Mouse (Mus musculus): ENCODE data around the gene Nr2f2.
A peak's percentile ranks its signal among the peaks of the same experiment; 100 is the strongest.

Nr2f2 gene

DNA sequence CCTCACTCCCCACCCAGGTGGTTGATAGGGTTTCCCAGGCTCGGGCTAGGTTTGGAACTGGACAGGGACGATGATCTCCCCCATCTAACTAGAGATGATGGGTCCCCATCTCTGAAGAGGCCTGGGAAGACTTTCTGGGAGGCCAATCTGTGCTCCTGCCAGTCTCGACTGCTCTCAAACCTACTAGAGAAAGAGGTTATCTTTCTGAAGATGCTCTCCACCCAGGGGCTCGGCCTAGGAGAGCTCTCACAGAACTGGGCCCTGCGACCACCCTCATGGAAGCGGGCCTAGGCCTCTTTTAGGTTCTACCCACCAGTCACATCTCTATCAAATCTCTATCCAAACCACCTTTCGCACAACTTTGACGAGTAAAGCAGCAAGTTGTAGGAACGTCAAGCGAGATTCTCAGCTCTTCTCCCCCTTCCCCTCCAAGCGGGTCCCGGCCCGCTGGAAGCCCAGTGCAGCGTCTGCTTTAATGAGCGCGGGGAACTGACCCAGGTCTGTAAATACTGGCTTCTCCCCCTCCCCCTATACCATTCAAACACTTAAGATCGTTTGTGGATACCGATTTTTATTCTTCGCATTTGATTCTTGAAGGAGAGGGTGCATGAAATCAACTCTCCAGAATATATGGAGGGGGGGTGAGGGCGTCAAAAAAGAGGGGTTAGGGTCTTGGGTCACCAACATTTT lies 16.4 kb downstream of the Nr2f2 start:
- DNase-seq = no peak

DNA sequence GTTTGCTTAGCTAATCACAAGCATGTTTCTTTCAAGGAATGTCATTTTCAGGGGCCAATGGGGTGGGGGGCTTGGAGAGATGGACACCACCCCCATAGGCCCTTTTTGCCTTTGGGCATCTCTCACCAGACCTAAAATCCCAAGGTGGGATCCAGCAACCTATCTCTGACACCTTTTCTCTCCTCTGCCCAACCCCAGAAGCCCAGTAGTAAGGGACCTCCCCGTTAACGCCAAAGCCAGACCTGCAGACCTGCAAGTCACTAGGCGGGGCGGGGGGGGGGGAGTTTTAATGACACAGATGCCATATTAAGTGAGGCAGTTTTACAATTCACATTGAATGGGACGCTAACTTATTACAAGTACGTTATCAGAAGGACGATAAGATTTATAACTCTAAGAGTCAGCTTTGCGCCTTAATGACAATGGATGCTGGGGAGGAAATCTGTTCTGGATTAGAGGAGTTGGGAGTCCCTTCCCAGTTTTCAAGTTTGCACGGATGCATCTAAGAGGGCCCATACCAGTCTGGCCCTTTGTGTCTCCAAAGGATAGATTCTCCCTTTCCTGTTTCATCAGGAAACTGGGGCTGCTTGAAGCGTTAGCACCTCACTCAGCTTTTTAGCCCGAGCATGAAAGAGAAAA lies 17.4 kb downstream of the Nr2f2 start:
- no peak for DNase-seq

DNA sequence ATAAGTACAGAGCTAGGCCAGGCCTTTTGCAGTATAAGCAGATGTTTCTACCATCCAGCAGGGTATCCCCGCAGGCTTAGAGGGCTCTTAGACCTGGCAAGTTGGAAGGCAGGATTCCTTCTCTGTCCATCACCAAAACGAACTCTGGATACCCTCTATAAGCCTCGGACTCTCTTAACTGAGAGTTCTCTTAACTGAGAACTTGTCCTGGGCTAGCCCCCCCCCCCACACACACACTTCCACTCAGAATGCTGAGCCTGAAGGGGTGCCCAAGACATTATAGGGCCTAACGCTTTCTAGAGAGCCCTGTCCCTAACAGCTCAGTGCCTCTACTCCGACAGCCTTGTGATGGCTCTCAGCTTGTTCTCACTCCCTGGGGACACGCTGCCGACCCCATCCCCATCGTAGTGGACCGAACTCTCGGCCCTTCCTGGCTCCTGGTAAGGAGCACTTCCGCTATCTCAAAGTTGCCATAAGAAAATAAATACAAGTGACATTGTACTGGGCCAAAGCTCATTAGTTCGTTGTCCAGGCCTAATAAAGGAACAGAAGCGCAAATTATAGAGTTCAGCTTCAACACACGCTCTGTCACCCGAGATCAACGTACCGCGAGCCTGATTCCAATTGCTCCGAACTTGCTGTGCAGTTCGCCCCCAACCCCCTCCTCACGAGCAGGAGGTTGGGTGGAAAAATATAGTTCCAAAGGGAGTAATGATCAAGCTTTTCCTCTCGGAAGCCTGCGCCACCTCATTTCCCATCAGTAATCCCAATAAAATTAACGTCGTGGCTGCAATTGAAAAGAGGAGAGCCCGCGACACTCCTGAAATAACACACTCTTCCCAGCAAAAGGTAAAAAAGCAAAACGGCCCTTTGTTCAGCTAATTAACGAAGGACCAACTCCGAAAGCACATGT lies 18.2 kb downstream of the Nr2f2 start:
- no peak for DNase-seq

DNA sequence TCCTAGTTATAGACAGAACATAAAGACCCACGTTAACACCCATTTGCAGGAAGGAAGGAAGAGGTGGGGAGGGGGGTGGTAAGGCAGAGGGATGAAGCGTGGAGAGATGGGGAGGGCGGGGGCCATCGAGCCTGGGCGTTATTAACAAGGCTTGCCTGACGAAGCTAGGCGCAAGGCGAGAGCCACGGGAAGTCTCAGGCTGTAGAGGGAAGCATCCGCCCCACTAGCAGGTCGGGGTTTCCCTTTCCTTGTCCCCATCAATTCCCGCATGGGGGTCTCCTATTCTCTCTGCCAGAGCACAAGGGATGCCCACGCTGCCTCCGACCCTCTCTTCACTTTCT lies 18.9 kb downstream of the Nr2f2 start:
- DNase-seq = no peak

DNA sequence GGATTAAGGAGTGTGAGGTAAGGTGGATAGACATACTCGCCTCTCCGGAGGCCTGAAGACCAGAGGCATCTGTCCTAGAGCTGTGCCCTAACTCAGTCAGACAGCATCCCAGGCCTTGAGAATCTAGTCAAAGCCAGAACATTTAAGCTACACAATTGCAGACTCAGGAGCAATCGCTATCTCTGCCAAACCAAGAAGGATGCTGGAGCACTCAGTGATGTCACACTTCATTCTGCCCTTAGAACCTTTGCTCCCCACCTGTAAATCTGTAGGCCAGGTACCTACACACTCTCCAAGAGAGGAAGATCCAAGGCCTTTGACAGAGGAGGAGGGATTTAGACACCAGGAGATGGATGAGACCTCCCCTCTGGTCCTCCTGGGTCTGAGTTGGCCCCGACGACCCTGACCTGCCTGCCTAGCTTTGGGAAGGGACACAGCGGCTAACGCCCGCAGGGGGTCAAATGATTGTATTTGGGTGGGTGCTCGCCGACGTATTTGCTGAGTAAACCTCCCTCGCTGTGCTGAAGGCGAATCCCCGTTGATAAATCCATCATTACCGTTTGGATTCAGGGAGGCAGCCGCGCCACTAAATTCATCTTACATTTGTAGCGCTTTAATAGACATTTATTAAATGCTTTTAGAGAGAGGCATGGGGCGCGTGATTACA lies 19.5 kb downstream of the Nr2f2 start:
- DNase-seq = no peak

DNA sequence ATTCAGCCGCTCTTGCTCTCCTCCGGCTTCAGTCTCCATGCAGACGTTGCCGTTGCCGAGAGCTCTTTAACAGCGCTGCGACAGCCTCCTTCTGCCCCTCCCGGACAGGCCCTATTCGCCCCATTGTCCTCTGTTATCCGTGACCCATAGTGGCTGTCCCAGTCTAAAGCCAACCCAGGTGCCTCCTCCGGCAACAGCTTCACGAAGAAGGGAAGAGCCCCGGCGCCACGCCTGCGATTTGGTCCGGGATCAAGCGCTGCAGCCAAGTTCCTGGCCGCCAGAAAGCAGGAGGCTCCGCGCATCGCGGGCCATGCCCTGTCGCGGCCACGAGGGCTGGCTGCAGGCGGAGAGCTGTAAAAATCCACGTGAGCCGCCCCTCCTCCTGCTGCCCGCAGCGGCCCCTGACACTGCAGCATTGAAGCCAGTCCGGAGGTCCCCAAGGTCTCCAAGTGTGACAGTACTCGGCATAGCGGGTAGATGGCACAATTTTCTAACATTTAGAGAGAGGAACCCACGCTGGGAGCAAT lies 20.5 kb downstream of the Nr2f2 start:
- DNase-seq = peak; percentile 39

DNA sequence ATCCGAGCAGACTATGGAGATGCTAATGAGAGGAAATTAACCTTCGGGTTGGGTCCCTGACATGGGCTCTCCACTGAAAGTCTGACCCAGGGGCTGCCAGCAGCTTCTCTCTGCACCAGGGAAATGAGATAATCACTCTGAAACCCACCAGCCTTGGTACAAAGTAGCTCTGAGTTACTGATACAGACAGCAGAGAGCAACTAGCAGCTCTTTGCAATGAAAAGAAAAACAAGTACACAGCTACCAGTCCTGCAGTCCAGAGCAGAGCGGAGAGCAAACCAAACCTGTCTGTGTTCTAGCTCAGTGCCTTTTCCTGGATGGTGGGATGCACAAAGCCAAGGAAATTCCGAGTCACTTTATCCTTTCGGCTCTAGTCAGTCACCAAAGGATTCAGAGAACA lies 23.1 kb downstream of the Nr2f2 start:
- no peak for DNase-seq

DNA sequence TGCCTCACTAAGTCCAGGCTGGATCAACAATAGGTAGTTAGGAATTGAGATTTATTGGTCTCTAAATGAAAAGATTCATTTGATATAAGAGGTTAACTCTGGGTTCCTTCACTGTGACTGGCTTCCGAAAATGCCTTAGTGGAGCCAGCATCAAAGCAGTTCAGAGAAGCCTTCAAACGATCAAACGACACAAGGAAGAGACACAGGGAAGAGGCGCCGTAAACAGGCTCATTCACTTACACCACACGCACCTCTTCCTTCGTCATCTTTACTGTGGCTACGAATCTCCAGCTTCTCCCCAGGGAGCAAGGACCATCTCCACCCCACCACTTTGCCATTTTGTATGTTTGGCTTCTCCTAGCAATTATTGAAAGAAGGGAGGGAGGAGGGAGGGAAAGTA lies 23.8 kb downstream of the Nr2f2 start:
- DNase-seq = no peak

DNA sequence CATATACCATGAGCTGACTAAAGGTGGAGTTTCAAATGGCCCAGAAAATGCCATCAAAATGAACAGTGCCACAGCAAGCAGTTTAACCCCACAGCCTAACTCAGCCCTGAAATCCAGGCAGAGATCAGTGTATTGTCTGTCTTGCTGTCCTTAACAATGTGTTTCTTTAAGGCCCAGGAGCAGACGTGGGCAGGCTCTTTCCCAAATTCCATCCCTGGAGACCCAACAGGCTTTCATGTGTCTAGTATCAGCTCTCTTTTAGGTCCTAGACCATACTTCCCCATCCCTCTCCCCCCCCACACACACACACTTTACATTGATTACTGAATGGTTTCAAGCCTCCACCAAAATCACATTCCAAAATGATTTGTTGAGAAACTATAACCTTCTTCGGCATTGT lies 24.5 kb downstream of the Nr2f2 start:
- no peak for DNase-seq

DNA sequence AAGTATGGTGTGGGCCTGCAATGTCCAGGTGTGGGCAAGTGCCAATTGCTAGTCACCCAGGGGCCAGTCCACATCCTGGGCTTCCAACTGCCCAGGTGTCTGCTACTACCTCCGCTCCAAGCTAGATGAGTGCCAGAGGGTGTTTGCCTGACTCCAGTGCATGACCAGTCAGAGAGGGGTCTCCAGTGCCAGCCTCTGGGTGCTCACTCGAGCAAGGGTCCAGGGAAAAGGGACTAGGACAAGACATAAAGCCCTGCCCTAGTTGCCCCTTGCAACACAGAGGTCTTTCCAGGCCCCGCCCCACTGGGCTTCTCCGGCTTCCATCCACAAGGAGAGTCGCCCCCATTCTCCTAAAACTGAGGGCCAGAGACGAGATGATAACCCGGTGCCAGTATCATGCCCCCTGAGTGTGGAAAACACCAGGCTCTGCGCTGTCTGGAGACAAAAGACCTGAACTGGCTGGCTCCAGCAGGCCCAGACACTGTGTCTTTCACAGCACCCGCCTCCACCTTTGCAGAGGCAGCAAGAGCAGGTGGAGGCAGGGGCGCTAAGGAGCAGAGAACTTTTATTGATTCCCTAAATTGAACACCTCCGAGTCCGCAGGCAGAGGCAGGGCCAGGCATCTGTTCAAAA lies 26.4 kb downstream of the Nr2f2 start:
- DNase-seq = no peak

DNA sequence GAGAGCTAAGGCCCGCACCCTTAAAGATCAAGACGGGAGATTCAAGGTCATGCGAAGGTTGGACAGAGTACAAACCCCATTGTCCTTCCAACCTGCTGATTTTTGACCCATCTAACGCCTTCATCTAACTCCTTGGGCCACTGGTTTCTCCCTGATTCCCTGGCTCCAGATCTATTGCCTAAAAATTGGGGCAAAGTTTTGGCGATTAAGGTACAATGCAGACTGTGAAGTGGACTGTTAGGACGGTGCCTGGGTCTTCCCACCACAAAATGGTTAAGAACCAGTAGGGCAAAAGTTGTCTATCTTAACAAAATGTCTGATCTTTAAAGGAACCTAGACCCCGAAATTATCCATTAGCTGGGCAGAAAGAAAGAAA lies 28.3 kb downstream of the Nr2f2 start:
- DNase-seq = no peak

DNA sequence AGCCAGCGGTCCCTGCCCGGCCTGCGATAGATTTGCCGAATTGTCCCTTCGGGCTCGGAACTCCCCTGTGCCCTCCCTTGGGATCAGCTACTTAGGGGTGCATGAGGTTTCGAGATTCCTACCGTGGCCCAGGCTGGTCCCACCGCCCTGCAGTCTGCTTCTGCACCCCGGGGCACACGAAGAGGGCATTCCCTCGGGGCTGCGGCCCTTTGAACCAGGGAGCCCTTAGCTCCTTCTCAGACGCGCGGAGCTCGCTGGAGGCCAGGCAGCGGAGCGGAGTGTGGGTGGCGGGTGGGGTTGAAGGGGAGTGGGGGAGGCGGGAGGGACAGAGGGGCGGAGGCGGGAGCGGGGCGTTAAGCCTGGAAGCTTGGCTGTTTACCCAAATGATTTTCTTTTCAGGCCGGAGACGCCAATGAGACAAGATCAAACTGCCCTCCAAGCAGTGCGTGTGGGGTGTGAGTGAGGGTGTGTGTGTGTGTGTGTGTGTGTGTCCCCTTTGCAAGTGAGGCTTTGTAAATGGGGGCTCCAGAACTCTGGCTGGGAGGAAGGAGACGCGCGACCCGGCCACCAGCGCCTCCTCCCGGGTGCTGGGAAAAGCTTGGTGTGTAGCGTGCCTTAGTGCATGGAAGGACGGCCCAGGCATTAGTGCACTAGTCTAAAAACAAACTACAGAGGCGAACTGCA lies 28.8 kb downstream of the Nr2f2 start:
- DNase-seq = no peak

DNA sequence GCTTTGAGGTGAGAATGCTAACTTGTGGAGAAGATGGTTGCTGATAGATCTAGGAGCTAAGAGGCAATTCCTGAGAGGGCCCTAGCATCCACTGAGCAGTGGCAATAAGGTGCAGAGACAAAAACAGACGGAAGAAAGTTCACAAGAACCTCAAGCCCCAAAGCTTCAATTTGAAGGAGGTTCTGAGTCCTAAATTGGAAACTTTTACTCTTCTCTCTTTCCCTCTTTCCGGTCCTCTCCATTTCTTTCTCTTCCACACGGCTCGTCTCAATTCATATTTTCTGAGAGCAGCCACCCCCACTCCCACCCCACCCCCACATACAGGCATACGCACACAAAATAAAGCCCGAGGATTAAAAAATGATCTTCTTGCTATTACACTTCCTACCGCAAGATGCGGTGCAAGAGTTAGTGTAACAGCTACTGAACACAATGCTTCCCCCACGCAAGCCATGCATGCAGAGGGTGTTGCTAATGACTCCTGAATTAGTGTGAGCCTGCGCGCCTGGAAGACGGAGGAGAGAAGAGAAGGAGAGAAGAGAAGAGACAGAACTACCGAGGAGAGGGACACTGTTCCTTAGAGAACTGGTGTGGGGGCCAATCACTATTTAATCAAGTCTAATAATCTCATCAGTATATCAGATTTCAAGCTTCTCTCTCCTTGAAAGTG lies 29.8 kb downstream of the Nr2f2 start:
- no peak for DNase-seq

DNA sequence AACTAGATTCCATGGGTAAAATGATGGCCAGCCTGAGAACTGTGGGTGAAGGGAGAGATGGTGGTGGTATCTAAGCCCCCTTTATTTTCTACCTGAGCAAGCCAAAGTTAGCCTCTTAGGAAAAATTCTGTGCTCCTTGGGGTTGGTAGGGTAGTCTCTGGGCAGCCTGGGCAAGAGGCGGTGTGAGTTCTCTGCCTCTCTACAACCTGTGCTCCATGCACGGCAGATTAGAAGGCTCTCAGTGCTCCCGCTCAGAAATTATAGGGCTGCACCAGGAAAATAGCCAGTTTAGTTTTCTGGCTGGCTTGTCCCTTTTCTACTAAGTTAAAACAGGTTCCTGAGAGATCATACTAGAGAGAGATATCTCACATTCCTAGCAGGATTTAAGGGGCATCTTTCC lies 30.4 kb downstream of the Nr2f2 start:
- no peak for DNase-seq

DNA sequence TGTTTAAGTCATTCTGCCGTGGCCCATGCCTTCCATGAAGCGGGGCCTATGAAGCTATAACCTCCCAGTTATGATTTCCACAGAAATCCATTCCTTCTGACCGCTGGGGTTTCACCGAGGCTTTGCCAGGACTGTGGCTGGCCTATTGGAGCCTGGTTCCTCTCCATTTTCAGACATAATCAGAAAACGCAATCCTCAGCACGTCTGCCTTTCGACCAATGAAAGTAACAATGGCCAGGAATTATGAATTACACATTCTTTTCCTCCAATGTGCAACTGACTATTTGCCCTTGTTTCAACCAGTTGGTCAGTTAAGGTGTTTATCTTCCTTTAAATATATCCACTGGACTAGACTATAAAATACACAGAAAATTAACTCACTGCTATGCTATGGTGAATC lies 31.1 kb downstream of the Nr2f2 start:
- no peak for DNase-seq

DNA sequence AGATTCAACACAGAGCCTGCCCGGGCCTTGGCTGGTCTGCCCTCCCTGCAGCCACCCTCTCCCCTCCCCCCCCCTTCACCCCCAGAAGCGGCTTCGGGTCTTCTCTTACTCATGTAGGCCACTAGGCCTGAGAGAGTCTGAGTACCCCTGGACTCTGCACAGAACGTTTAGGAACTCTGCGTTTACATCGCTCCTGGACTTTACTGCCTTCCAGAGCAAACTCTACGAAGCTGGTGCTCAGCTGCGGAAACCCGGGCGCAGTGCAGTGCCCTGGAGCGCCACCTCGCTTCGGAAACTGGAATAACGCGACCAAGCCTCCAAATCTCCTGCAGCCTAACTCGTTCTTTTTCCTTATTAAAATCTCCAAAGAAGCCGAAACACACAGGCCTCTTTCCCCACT lies 31.7 kb downstream of the Nr2f2 start:
- peak; percentile 37 for DNase-seq

DNA sequence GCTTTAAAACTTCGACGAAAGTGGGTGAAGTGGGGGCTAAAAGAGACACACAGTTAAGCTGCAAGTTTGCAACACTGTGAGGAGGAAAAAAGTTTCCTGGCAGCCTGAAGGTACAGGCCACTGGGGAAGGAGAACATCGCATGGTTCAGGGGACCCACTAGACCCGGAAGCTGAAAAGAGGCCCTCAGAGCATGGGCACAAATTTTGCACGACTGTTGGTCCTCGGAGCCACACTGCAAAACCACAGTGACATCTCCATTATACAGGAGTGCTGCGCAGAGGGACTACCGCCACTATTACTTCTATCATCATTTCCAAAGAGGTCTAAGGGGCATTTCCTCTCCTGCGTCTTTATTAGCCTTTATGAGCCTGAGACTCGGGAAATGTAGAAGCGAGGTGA lies 32.7 kb downstream of the Nr2f2 start:
- DNase-seq = no peak

DNA sequence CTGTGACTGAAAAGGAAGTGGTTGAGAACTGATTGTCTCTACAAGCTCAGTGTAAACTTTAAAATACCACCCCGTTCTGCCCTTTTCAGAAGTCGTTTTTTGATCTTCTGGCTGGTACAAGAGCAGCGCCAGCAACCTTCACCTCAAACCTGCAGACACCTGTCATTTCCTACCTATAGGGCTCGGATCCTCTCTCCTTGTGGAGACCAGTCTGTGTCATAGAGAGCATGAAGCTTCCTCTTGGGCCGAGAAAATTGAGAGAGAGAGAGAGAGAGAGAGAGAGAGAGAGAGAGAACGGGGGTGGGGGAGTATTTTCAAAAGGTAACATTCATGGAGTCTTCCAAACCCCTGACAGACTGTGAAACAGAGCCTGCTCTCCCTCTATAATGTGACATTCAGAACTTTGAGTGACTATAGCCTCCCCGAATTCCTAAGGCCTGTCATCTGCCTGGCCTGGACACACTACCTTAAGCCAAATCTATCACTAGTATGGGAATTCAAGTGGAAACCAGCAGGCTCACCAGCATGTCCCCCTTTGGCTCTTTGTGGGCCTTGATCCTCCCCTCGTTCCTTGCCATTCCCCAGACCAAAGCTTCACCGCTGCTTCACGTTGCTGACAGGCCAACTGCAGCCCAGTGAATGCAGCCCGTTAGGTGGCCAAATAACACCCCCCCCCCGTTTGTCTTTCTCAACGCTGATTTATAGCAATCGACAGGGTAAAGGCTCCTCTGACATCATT lies 33.4 kb downstream of the Nr2f2 start:
- no peak for DNase-seq

DNA sequence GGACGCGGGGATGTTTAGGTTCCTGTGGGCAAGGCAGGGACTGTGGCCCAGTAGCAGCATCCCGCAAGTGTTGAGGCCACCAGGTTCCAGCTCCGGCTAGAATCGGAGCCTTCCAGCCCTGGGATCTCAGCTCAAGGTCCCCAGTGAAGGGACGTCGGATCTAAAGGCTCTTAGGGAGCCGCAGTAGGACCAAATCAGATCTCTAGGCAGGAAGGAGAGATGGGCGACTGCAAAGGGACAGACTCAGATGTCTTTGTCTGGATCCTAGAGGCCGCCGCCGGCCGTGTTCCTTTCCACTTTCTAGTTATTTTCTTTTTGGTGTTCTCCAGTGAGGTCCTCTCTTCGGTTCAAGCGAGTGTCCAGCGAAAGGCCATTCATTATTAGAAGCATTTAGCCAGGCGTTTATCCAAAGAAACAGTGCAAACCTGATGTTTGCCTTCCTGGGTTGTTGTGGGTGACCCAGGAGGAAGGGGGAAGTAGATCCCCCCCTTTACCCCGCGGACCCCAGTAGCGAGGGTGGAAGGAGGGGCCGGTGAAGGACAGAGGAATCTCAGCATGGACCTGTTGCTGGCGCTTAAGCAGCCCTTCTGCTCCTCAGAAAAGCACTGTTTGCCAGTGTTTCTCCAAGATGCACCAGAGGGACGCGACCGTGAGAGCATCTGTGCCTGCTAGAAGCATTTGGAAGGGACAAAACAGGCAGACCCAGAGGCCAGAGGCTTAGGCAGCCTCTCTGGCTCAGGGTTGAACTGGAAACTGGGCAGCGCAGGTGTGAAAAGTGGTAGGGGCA lies 34.3 kb downstream of the Nr2f2 start:
- no peak for DNase-seq

Data from cerebellum, adult 11 months (tissue).